Mouse (Mus musculus) midbrain, postnatal 0 days (tissue): ENCODE measurements at regions not wholly inside any gene's neighbourhood (a gene's known extent, or its start where the extent isn't known, plus 50 kb on each side); places are given as distances from the start of the nearest gene placed in this dataset.

Source experiments
- ATAC-seq: fragments of 200-750 bp; cut with Nextera tagmentation; 2 replicates; pipeline ENCODE4 v1.8.0; 2017; ENCODE audit warnings: moderate number of reproducible peaks, mild to moderate bottlenecking, moderate TSS enrichment, moderate library complexity; ENCODE audit not compliant: low FRiP score
- DNase-seq: peaks from one replicate; pipeline ENCODE4 v3.0.0-alpha.2; 2015; ENCODE audit warnings: low spot score
- H3K27ac ChIP-seq: fragments of 300-500 bp; sonication (generic); 2 replicates; pipeline ENCODE4 v1.5.1; 2014; ENCODE audit warnings: low read depth, mild to moderate bottlenecking, low read length, mixed read lengths
- H3K27me3 ChIP-seq: fragments of 300-500 bp; sonication (generic); 2 replicates; pipeline ENCODE4 v1.6.1; 2014; ENCODE audit warnings: low read length, control low read depth, mixed read lengths; ENCODE audit not compliant: insufficient read depth
- H3K36me3 ChIP-seq: fragments of 300-500 bp; sonication (generic); 2 replicates; pipeline ENCODE4 v1.6.1; 2014; ENCODE audit warnings: low read length, control low read depth, mixed read lengths; ENCODE audit not compliant: insufficient read depth
- H3K4me1 ChIP-seq: fragments of 300-500 bp; sonication (generic); 2 replicates; pipeline ENCODE4 v1.6.1; 2014; ENCODE audit warnings: mild to moderate bottlenecking, control low read depth, antibody characterized with exemption, low read length, mixed read lengths; ENCODE audit not compliant: insufficient read depth
- H3K4me2 ChIP-seq: fragments of 300-500 bp; sonication (generic); 2 replicates; pipeline ENCODE4 v1.6.1; 2014; ENCODE audit warnings: low read depth, mild to moderate bottlenecking, low read length, mixed read lengths; ENCODE audit not compliant: poor library complexity, severe bottlenecking
- H3K4me3 ChIP-seq: fragments of 300-500 bp; sonication (generic); 2 replicates; pipeline ENCODE4 v1.5.1; 2014; ENCODE audit warnings: low read depth, mild to moderate bottlenecking, low read length, moderate library complexity
- H3K9ac ChIP-seq: fragments of 300-500 bp; sonication (generic); replicated peaks from 2 replicates; pipeline ENCODE4 v1.6.1; 2014; ENCODE audit warnings: mild to moderate bottlenecking, low read length, moderate library complexity, mixed read lengths; ENCODE audit not compliant: poor library complexity, severe bottlenecking
- H3K9me3 ChIP-seq: fragments of 300-500 bp; sonication (generic); 2 replicates; pipeline ENCODE4 v1.6.1; 2016; ENCODE audit warnings: low read length, control low read depth
- CTCF ChIP-seq: IDR thresholded peaks from 2 replicates; pipeline ENCODE4 v1.5.1; 2016; ENCODE audit warnings: antibody characterized with exemption, mild to moderate bottlenecking
- WGBS: fragments of 180-500 bp; shearing (Covaris S2); extraction: QIAGEN DNeasy Blood & Tissue Kit; methylation state at CpG from one replicate; pipeline ENCODE4 v1.1.7; 2014; 5-methylcytosine and 5-hydroxymethylcytosine counted together

- TF ChIP-seq CTCF, result no peak
- Histone ChIP-seq H3K4me1 (no peaks in the 10 kb centered on the region), H3K27me3 (no peaks in the 10 kb centered on the region), H3K9me3 (no peaks in the 10 kb centered on the region), H3K4me3 (no peak overlapping the region), H3K27ac (no peak overlapping the region), H3K4me2 (no peak overlapping the region), H3K9ac (no peak overlapping the region), H3K36me3 (no peaks in the 10 kb centered on the region)
- ATAC-seq (no peak), DNase-seq (no peak)
- 61% methylated on average over 1 of the region's 1 CpGs for WGBS
Measured at GRCm38 (mm10) chr8:76748471-76748870, 150.8 kb upstream of the Nr3c2 start.

- no peak overlapping the region for H3K9ac ChIP-seq
- no peak for DNase-seq
Measured at GRCm38 (mm10) chr8:76750286-76750685, 149.0 kb upstream of the Nr3c2 start.

GRCm38 (mm10) chr8:76754166-76754565 is 145.1 kb upstream of the Nr3c2 start:
- 64% methylated on average over 3 of the region's 3 CpGs for WGBS
- Histone ChIP-seq H3K27me3 (no peaks in the 10 kb centered on the region), H3K4me3 (no peak overlapping the region), H3K4me2 (no peak overlapping the region), H3K36me3 (no peaks in the 10 kb centered on the region), H3K9me3 (no peaks in the 10 kb centered on the region), H3K4me1 (no peaks in the 10 kb centered on the region), H3K9ac (no peak overlapping the region), H3K27ac (no peak overlapping the region)
- DNase-seq, result peak; percentile 14
- no peak for TF ChIP-seq CTCF
- no peak for ATAC-seq

More at GRCm38 (mm10) chr8:76750286-76750685, 149.0 kb upstream of the Nr3c2 start:
- ATAC-seq, result no peak
- TF ChIP-seq CTCF, result no peak
- Histone ChIP-seq H3K36me3 (no peaks in the 10 kb centered on the region), H3K4me2 (no peak overlapping the region), H3K27ac (no peak overlapping the region), H3K4me3 (no peak overlapping the region), H3K27me3 (no peaks in the 10 kb centered on the region), H3K9me3 (no peaks in the 10 kb centered on the region), H3K4me1 (no peaks in the 10 kb centered on the region)
- 90% methylated on average over 4 of the region's 4 CpGs for WGBS

GRCm38 (mm10) chr8:76764201-76764600 is 135.0 kb upstream of the Nr3c2 start:
- no peak overlapping the region for H3K4me2 ChIP-seq
- no peaks in the 10 kb centered on the region for H3K36me3 ChIP-seq
- no peaks in the 10 kb centered on the region for H3K4me1 ChIP-seq
- no peak for ATAC-seq
- no peaks in the 10 kb centered on the region for H3K27me3 ChIP-seq
- H3K27ac ChIP-seq, result no peak overlapping the region
- DNase-seq, result no peak
- 81% methylated on average over 3 of the region's 3 CpGs for WGBS
- no peak overlapping the region for H3K4me3 ChIP-seq
- no peak overlapping the region for H3K9ac ChIP-seq
- no peaks in the 10 kb centered on the region for H3K9me3 ChIP-seq
- no peak for TF ChIP-seq CTCF

GRCm38 (mm10) chr8:76768302-76768701 is 130.9 kb upstream of the Nr3c2 start:
- Histone ChIP-seq H3K27ac (no peak overlapping the region), H3K4me1 (no peaks in the 10 kb centered on the region), H3K4me3 (no peak overlapping the region), H3K9ac (no peak overlapping the region), H3K9me3 (no peaks in the 10 kb centered on the region), H3K36me3 (no peaks in the 10 kb centered on the region), H3K27me3 (no peaks in the 10 kb centered on the region), H3K4me2 (no peak overlapping the region)
- no peak for TF ChIP-seq CTCF
- DNase-seq (no peak), ATAC-seq (no peak)
- WGBS, result 88% methylated on average over 5 of the region's 5 CpGs

- H3K4me1 ChIP-seq, result no peaks in the 10 kb centered on the region
Measured at GRCm38 (mm10) chr8:76787744-76788143, 111.5 kb upstream of the Nr3c2 start.

More at GRCm38 (mm10) chr8:76787744-76788143, 111.5 kb upstream of the Nr3c2 start:
- no peaks in the 10 kb centered on the region for H3K27me3 ChIP-seq
- ATAC-seq (no peak), DNase-seq (no peak)
- H3K36me3 ChIP-seq, result no peaks in the 10 kb centered on the region
- H3K9me3 ChIP-seq, result no peaks in the 10 kb centered on the region
- H3K4me3 ChIP-seq, result no peak overlapping the region
- peak; percentile 16 for TF ChIP-seq CTCF
- no peak overlapping the region for H3K27ac ChIP-seq
- WGBS, result 81% methylated on average over 1 of the region's 1 CpGs
- no peak overlapping the region for H3K4me2 ChIP-seq
- H3K9ac ChIP-seq, result no peak overlapping the region
